Mouse (Mus musculus) G1E (cell line): Measurements from ENCODE around the gene Rpl37. TPM values are rescaled to one million over a fixed set of nuclear protein-coding genes. Genes with fewer than 3 reads are reported as not detected.

Source experiments
- ATAC-seq: 2 replicates; pipeline ENCODE4 v1.8.0; 2016; ENCODE audit warnings: mild to moderate bottlenecking; ENCODE audit not compliant: insufficient number of reproducible peaks, poor library complexity, low FRiP score, severe bottlenecking; ENCODE audit errors: extremely low read depth
- DNase-seq: peaks from one replicate; pipeline ENCODE4 v3.0.0; 2012; ENCODE audit warnings: low spot score
- H3K27me3 ChIP-seq: 2 replicates; pipeline ENCODE4 v1.6.1; 2012; ENCODE audit warnings: mild to moderate bottlenecking, low read length, inconsistent platforms; ENCODE audit not compliant: insufficient read depth
- H3K36me3 ChIP-seq: replicated peaks from 2 replicates; pipeline ENCODE3; 2012; ENCODE audit warnings: mild to moderate bottlenecking, inconsistent platforms
- H3K4me1 ChIP-seq: 2 replicates; pipeline ENCODE4 v1.6.1; 2012; ENCODE audit warnings: low read depth, low read length, inconsistent platforms, mixed read lengths; ENCODE audit not compliant: insufficient read depth
- H3K4me3 ChIP-seq: 2 replicates; pipeline ENCODE4 v1.5.1; 2012; ENCODE audit warnings: low read depth, mild to moderate bottlenecking, inconsistent platforms, low read length, moderate library complexity, mixed read lengths
- H3K9me3 ChIP-seq: replicated peaks from 2 replicates; pipeline ENCODE4 v1.6.1; 2012; ENCODE audit warnings: inconsistent platforms
- CTCF ChIP-seq: IDR thresholded peaks from 2 replicates; pipeline ENCODE4 v1.5.1; 2012; ENCODE audit warnings: low read depth, low read length, inconsistent platforms, mixed read lengths
- GATA1 ChIP-seq: IDR thresholded peaks from 2 replicates; pipeline ENCODE4 v1.6.1; 2012; ENCODE audit warnings: borderline replicate concordance, low read length, inconsistent platforms, mixed read lengths
- GATA2 ChIP-seq: IDR thresholded peaks from 2 replicates; pipeline ENCODE4 v1.6.1; 2012; ENCODE audit warnings: low read depth, low read length, inconsistent platforms, borderline replicate concordance
- POLR2AphosphoS5 ChIP-seq: IDR thresholded peaks from 2 replicates; pipeline ENCODE4 v1.6.1; 2012; ENCODE audit warnings: low read depth, low read length, inconsistent platforms; ENCODE audit not compliant: insufficient replicate concordance
- TAL1 ChIP-seq: conservative IDR thresholded peaks from 2 replicates; pipeline ENCODE4 v1.6.1; 2012; ENCODE audit warnings: low read depth, low read length, inconsistent platforms, mixed read lengths
- polyA plus RNA-seq: library from polyadenylated mRNA; stranded (reverse); fragments of >175 nt; gene quantifications from 2 replicates; pipeline ENCODE4 v1.2.3, GENCODE M21; 2012
- total RNA-seq, 2 experiments: library from RNA; stranded (forward) in 1 of 2; stranded (reverse) in 1 of 2; fragments of 200-1000 nt in 1 of 2; fragments of >200 nt in 1 of 2; fragmentation: Nextera tagmentation in 1 of 2; gene quantifications; 2 replicates each; pipeline ENCODE4 v1.2.3; 2014 to 2017

Rpl37 gene
- total and polyA plus RNA-seq, 3 experiments: 48.0 to 1,244 (median 374) TPM

GRCm38 (mm10) chr15:5095534-5096301 is 20.7 kb upstream of the Rpl37 start:
- H3K36me3 ChIP-seq: peaks cover 29% of the 10 kb centered on the region
- H3K27me3 ChIP-seq: peaks cover 3% of the 10 kb centered on the region; the same call in 1 of the 2 replicates
- ATAC-seq (no peak), DNase-seq (no peak)
- H3K4me1 ChIP-seq: peaks cover 14% of the 10 kb centered on the region
- TF ChIP-seq TAL1 (no peak), CTCF (no peak), GATA2 (no peak)
- H3K9me3 ChIP-seq: peaks cover 3% of the 10 kb centered on the region; the same call in 1 of the 2 replicates
- no peak overlapping the region for H3K4me3 ChIP-seq

GRCm38 (mm10) chr15:5097376-5097775 is 19.1 kb upstream of the Rpl37 start:
- TF ChIP-seq GATA1 (no peak), CTCF (no peak), GATA2 (no peak), TAL1 (peak; percentile 43), POLR2AphosphoS5 (no peak)
- Histone ChIP-seq H3K27me3 (no peaks in the 10 kb centered on the region), H3K36me3 (peaks cover 43% of the 10 kb centered on the region), H3K9me3 (no peaks in the 10 kb centered on the region), H3K4me3 (no peak overlapping the region), H3K4me1 (peaks cover 17% of the 10 kb centered on the region)
- no peak for ATAC-seq
- no peak for DNase-seq

- ATAC-seq: no peak
Measured at GRCm38 (mm10) chr15:5102312-5102711, 14.1 kb upstream of the Rpl37 start.

GRCm38 (mm10) chr15:5105891-5106290 is 10.6 kb upstream of the Rpl37 start:
- Histone ChIP-seq H3K9me3 (no peaks in the 10 kb centered on the region), H3K27me3 (no peaks in the 10 kb centered on the region), H3K36me3 (peaks cover 39% of the 10 kb centered on the region), H3K4me1 (peaks cover 19% of the 10 kb centered on the region), H3K4me3 (no peak overlapping the region)
- ATAC-seq (no peak), DNase-seq (no peak)
- TF ChIP-seq TAL1 (no peak), POLR2AphosphoS5 (no peak), CTCF (no peak), GATA2 (no peak), GATA1 (no peak)

More at GRCm38 (mm10) chr15:5102312-5102711, 14.1 kb upstream of the Rpl37 start:
- H3K27me3 ChIP-seq: no peaks in the 10 kb centered on the region
- no peak overlapping the region for H3K4me3 ChIP-seq
- H3K4me1 ChIP-seq: peaks cover 19% of the 10 kb centered on the region
- H3K9me3 ChIP-seq: no peaks in the 10 kb centered on the region
- TF ChIP-seq POLR2AphosphoS5 (no peak), GATA1 (no peak), GATA2 (no peak), TAL1 (no peak), CTCF (no peak)
- peaks cover 68% of the 10 kb centered on the region for H3K36me3 ChIP-seq
- DNase-seq: no peak

- H3K4me1 ChIP-seq: peaks cover 19% of the 10 kb centered on the region
- peak; percentile 36; the same call in 1 of the 2 replicates for ATAC-seq
- H3K9me3 ChIP-seq: no peaks in the 10 kb centered on the region
- peaks cover 35% of the 10 kb centered on the region for H3K36me3 ChIP-seq
- TF ChIP-seq CTCF (no peak), POLR2AphosphoS5 (no peak), GATA1 (no peak), TAL1 (no peak), GATA2 (no peak)
- DNase-seq: no peak
- H3K4me3 ChIP-seq: no peak overlapping the region
- no peaks in the 10 kb centered on the region for H3K27me3 ChIP-seq
Measured at GRCm38 (mm10) chr15:5106293-5106692, 10.2 kb upstream of the Rpl37 start.

- Histone ChIP-seq H3K4me3 (peak within 1 kb of the TSS; percentile 69), H3K4me1 (peaks cover 20% of the 10 kb centered on the region), H3K27me3 (no peaks in the 10 kb centered on the region), H3K36me3 (peaks cover 25% of the 10 kb centered on the region), H3K9me3 (no peaks in the 10 kb centered on the region)
- ATAC-seq (peak; percentile 67), DNase-seq (no peak)
- no peak for TF ChIP-seq CTCF
- TF ChIP-seq TAL1: no peak
- TF ChIP-seq POLR2AphosphoS5: no peak
Measured at GRCm38 (mm10) chr15:5107686-5108654, 8.5 kb upstream of the Rpl37 start, which contains the start of gene Card6. Gene Card6 (minus strand): TSS chr15:5108539.
